22 mouse cellular contexts compared by ENCODE assay signal in the genomic region with DNA sequence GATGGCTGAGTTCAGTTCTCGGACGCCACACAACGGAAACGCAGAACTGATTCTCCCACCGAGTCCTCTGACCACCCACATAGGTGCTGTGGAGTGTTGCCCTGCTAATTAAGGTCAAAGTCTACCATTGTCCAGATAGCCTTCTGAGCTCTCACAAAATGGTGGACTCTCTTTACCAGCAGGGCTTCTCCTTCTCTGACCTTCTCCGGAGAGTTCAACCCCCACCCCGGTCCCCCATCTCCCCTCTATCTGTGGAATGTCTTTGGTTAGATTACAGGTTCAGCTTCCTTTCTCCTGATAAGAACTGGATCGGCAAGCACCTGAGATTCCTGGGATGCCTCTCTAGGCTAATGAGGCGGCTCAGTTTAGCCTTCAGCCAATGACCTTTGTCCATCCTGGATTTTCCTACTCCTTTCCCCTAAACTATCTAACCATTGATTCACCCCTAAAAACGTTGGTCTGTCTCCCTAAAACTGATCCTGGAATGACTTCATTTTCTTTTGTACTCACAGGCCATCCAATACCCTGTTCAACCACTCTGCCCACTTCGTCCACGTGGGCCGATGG. TPM values are rescaled to one million over a fixed set of nuclear protein-coding genes. Genes with fewer than 3 reads are reported as not detected.
DNase-seq lines count a peak whose midpoint lies in the region; ATAC-seq and TF ChIP-seq lines count a peak whose summit lies in the region.
"Had no signal": no experiment of that assay in that cellular context is flagged by ENCODE, and none has a peak within 500 bp of the region (broad histone marks: within the 10 kb centered on the region; RNA-seq: fewer than 3 reads in every experiment).

No protein-coding gene starts in this region.

- H3K4me3 ChIP-seq in kidney, embryonic 16.5 days (ENCODE audit: low read length) = no peak overlapping the region
- H3K4me3 ChIP-seq in lung, postnatal 0 days (ENCODE audit: low read depth, low read length) = no peak overlapping the region
- H3K4me3 ChIP-seq in ES-E14 (ENCODE audit: insufficient read depth in 1 of 2, low read depth in 1 of 2, low read length in 2 of 2, poor library complexity in 1 of 2, severe bottlenecking in 1 of 2) = peak overlapping the region; percentile 35 to 60
- H3K4me3 ChIP-seq in intestine, embryonic 16.5 days (ENCODE audit: low read length) = no peak overlapping the region
- H3K4me3 ChIP-seq in heart, adult 2 months = no peak overlapping the region
- H3K4me3 ChIP-seq: embryonic facial prominence, embryonic 13.5 days; erythroblast, embryonic 14.5 days; hindbrain, embryonic 10.5 days; hindbrain, embryonic 15.5 days; left cerebral cortex, adult 2 months; limb, embryonic 12.5 days; liver, embryonic 13.5 days; midbrain, embryonic 10.5 days; myocyte; neural tube, embryonic 12.5 days had no signal

- no peak for TF ChIP-seq POLR2A in heart, adult 2 months (IDR thresholded peaks at IDR 0.05; ENCODE audit: insufficient read depth, low read depth, low read length)

- no peak for TF ChIP-seq EP300 in lung, postnatal 0 days (IDR thresholded peaks at IDR 0.05)
- TF ChIP-seq EP300 in heart, adult 2 months (IDR thresholded peaks at IDR 0.05; ENCODE audit: insufficient read depth, low read depth, low read length) = no peak

- TF ChIP-seq CTCF in lung, postnatal 0 days (IDR thresholded peaks at IDR 0.05) = no peak
- TF ChIP-seq CTCF in heart, adult 2 months (IDR thresholded peaks at IDR 0.05) = no peak

- H3K79me2 ChIP-seq in heart, adult 2 months (replicated peaks; ENCODE audit: control insufficient read depth, insufficient read depth, low read length) = no peaks in the 10 kb centered on the region; the same call in 1 of the 2 replicates

- in situ Hi-C loops in ES-E14 (cut with MboI; ENCODE audit: low sequenced_read_pairs in 2 of 2, unreplicated experiment in 2 of 2) = no loop called here

- H3K4me1 ChIP-seq in kidney, embryonic 16.5 days (ENCODE audit: insufficient read depth, low read length) = no peaks in the 10 kb centered on the region
- H3K4me1 ChIP-seq in lung, postnatal 0 days (ENCODE audit: insufficient read depth, low read depth, low read length) = no peaks in the 10 kb centered on the region
- H3K4me1 ChIP-seq in ES-E14 (ENCODE audit: control insufficient read depth in 2 of 2, insufficient read depth in 2 of 2, low read length in 2 of 2, poor library complexity in 1 of 2) = peaks cover 6% of the 10 kb centered on the region in 2 experiments; a peak in 2 of 4 replicates
- H3K4me1 ChIP-seq in intestine, embryonic 16.5 days (ENCODE audit: control insufficient read depth, insufficient read depth, low read length) = no peaks in the 10 kb centered on the region
- peaks cover 9% of the 10 kb centered on the region for H3K4me1 ChIP-seq in heart, adult 2 months (ENCODE audit: control insufficient read depth, insufficient read depth, low read length)
- H3K4me1 ChIP-seq: embryonic facial prominence, embryonic 13.5 days; hindbrain, embryonic 10.5 days; hindbrain, embryonic 15.5 days; limb, embryonic 12.5 days; liver, embryonic 13.5 days; midbrain, embryonic 10.5 days; neural tube, embryonic 12.5 days had no signal

- no peaks in the 10 kb centered on the region for H3K9me3 ChIP-seq in kidney, embryonic 16.5 days (ENCODE audit: low read length)
- no peaks in the 10 kb centered on the region for H3K9me3 ChIP-seq in lung, postnatal 0 days (ENCODE audit: low read length)
- no peaks in the 10 kb centered on the region for H3K9me3 ChIP-seq in ES-E14 (ENCODE audit: control insufficient read depth, insufficient read depth, low read depth, low read length)
- H3K9me3 ChIP-seq in intestine, embryonic 16.5 days (ENCODE audit: control insufficient read depth, low read length) = no peaks in the 10 kb centered on the region
- H3K9me3 ChIP-seq: embryonic facial prominence, embryonic 13.5 days; G1E; hindbrain, embryonic 10.5 days; hindbrain, embryonic 15.5 days; limb, embryonic 12.5 days; liver, embryonic 13.5 days; midbrain, embryonic 10.5 days; neural tube, embryonic 12.5 days had no signal

- WGBS in kidney, embryonic 16.5 days = 83% methylated on average over 13 of the region's 13 CpGs
- whole genome bisulfite sequencing in lung, postnatal 0 days = 77% methylated on average over 13 of the region's 13 CpGs
- 78% methylated on average over 13 of the region's 13 CpGs for WGBS in intestine, embryonic 16.5 days
- 78% methylated on average over 13 of the region's 13 CpGs for WGBS in heart, adult 2 months

- peak; percentile 27 for DNase-seq in kidney, adult 11 months
- no peak for DNase-seq in lung, postnatal 0 days (ENCODE audit: low spot score)
- DNase-seq in lung, postnatal 4 days = no peak
- DNase-seq in ES-E14 (ENCODE audit: low read depth, low spot score) = no peak
- DNase-seq in urinary bladder, postnatal 36 days (ENCODE audit: low spot score in 2 of 2) = no peak
- DNase-seq in heart, adult 2 months = no peak
- DNase-seq: right cerebral cortex, adult 18-20 months had no signal

- no peak overlapping the region for H3K4me2 ChIP-seq in kidney, embryonic 16.5 days (replicated peaks; ENCODE audit: low read depth, low read length)
- no peak overlapping the region for H3K4me2 ChIP-seq in lung, postnatal 0 days (replicated peaks; ENCODE audit: low read depth, low read length)
- H3K4me2 ChIP-seq in intestine, embryonic 16.5 days (ENCODE audit: low read depth, low read length) = no peak overlapping the region
- H3K4me2 ChIP-seq: embryonic facial prominence, embryonic 13.5 days; hindbrain, embryonic 15.5 days; limb, embryonic 12.5 days; liver, embryonic 13.5 days; neural tube, embryonic 12.5 days had no signal

- no peak for ATAC-seq in kidney, embryonic 16.5 days (ENCODE audit: low FRiP score, low TSS enrichment)
- 0 out of 2 replicates have a peak, but pooled peaks have one; percentile 8 for ATAC-seq in lung, postnatal 0 days
- ATAC-seq in intestine, embryonic 16.5 days = 0 out of 2 replicates have a peak, but pooled peaks have one; percentile 22
- ATAC-seq: forebrain, embryonic 16.5 days; midbrain, embryonic 16.5 days had no signal

- H3K27me3 ChIP-seq in kidney, embryonic 16.5 days (ENCODE audit: insufficient read depth, low read length) = no peaks in the 10 kb centered on the region
- no peaks in the 10 kb centered on the region for H3K27me3 ChIP-seq in lung, postnatal 0 days (replicated peaks; ENCODE audit: insufficient read depth, low read length)
- H3K27me3 ChIP-seq in intestine, embryonic 16.5 days (replicated peaks; ENCODE audit: control insufficient read depth, insufficient read depth, low read length) = no peaks in the 10 kb centered on the region
- H3K27me3 ChIP-seq in heart, adult 2 months (ENCODE audit: control insufficient read depth, insufficient read depth, low read length) = no peaks in the 10 kb centered on the region
- H3K27me3 ChIP-seq: embryonic facial prominence, embryonic 13.5 days; hindbrain, embryonic 15.5 days; limb, embryonic 12.5 days; liver, embryonic 13.5 days; neural tube, embryonic 12.5 days had no signal

- no peak overlapping the region for H3K9ac ChIP-seq in kidney, embryonic 16.5 days (replicated peaks; ENCODE audit: low read length)
- no peak overlapping the region for H3K9ac ChIP-seq in lung, postnatal 0 days (replicated peaks; ENCODE audit: low read depth)
- peak overlapping the region; percentile 70 for H3K9ac ChIP-seq in ES-E14 (ENCODE audit: insufficient read depth, low read depth, low read length, poor library complexity, severe bottlenecking)
- no peak overlapping the region for H3K9ac ChIP-seq in intestine, embryonic 16.5 days (ENCODE audit: low read depth, low read length)
- H3K9ac ChIP-seq in heart, adult 2 months (ENCODE audit: low read depth, low read length) = no peak overlapping the region
- H3K9ac ChIP-seq: embryonic facial prominence, embryonic 13.5 days; hindbrain, embryonic 15.5 days; limb, embryonic 12.5 days; liver, embryonic 13.5 days; neural tube, embryonic 12.5 days had no signal

- intact Hi-C loops in heart, adult 2 months (cut with DNase I) = loop anchor here (1.0 kb wide), 1 partner anchor 104 kb away; no protein-coding TSS in a partner anchor

- H3K27ac ChIP-seq in kidney, embryonic 16.5 days (ENCODE audit: low read length) = no peak overlapping the region
- H3K27ac ChIP-seq in lung, postnatal 0 days (ENCODE audit: low read length) = no peak overlapping the region
- peak overlapping the region; percentile 80 for H3K27ac ChIP-seq in ES-E14 (ENCODE audit: insufficient read depth, low read depth, low read length, poor library complexity, severe bottlenecking)
- H3K27ac ChIP-seq in intestine, embryonic 16.5 days (ENCODE audit: low read length) = no peak overlapping the region
- no peak overlapping the region for H3K27ac ChIP-seq in heart, adult 2 months
- H3K27ac ChIP-seq: embryonic facial prominence, embryonic 13.5 days; hindbrain, embryonic 10.5 days; hindbrain, embryonic 15.5 days; left cerebral cortex, adult 2 months; limb, embryonic 12.5 days; liver, embryonic 13.5 days; midbrain, embryonic 10.5 days; neural tube, embryonic 12.5 days had no signal

- H3K36me3 ChIP-seq in kidney, embryonic 16.5 days (ENCODE audit: insufficient read depth, low read length) = no peaks in the 10 kb centered on the region
- no peaks in the 10 kb centered on the region for H3K36me3 ChIP-seq in lung, postnatal 0 days (ENCODE audit: insufficient read depth, low read length)
- H3K36me3 ChIP-seq in ES-E14 (ENCODE audit: control insufficient read depth, insufficient read depth, low read length, poor library complexity, severe bottlenecking) = no peaks in the 10 kb centered on the region
- no peaks in the 10 kb centered on the region for H3K36me3 ChIP-seq in intestine, embryonic 16.5 days (ENCODE audit: control insufficient read depth, insufficient read depth, low read length)
- peaks cover 8% of the 10 kb centered on the region for H3K36me3 ChIP-seq in heart, adult 2 months (ENCODE audit: control insufficient read depth, insufficient read depth, low read length)
- H3K36me3 ChIP-seq: embryonic facial prominence, embryonic 13.5 days; hindbrain, embryonic 10.5 days; hindbrain, embryonic 15.5 days; limb, embryonic 12.5 days; liver, embryonic 13.5 days; midbrain, embryonic 10.5 days; neural tube, embryonic 12.5 days had no signal

TF ChIP-seq in ES-E14, 5 proteins besides CTCF, POLR2A, EP300 and RAD21:
- TF ChIP-seq ZC3H11A (IDR thresholded peaks at IDR 0.05; ENCODE audit: borderline replicate concordance, low read depth, low read length) (no peak), HCFC1 (IDR thresholded peaks at IDR 0.05; ENCODE audit: borderline replicate concordance, insufficient read depth, low read length) (no peak), ZNF384 (IDR thresholded peaks at IDR 0.05; ENCODE audit: low read depth, low read length) (no peak), MAFK (IDR thresholded peaks at IDR 0.05; ENCODE audit: insufficient read depth, low read depth, low read length) (no peak), CHD2 (IDR thresholded peaks at IDR 0.05; ENCODE audit: low read depth, low read length) (no peak)

RNA-seq across cellular contexts. Expression of a gene that starts 20.6 kb away (rescaled TPM):
- 36.5 and 39.6 TPM in 2 replicates for polyA plus RNA-seq in kidney, embryonic 16.5 days (2015; fragmentation: Nextera tagmentation; extraction: Ambion mirVana)
- polyA plus RNA-seq in lung, postnatal 0 days (2015; fragmentation: Nextera tagmentation; extraction: Ambion mirVana) = 9.2 and 9.9 TPM in 2 replicates
- 75.2 and 83.9 TPM in 2 replicates for total RNA-seq in ES-E14 (2012; rRNA removed)
- 20.1 and 21.3 TPM in 2 replicates for polyA plus RNA-seq in intestine, embryonic 16.5 days (2015; fragmentation: Nextera tagmentation; extraction: Ambion mirVana)
- 10 to 100 TPM; 15.7 to 16.4 TPM for total RNA-seq in heart, adult 2 months (2021)
- 8.2 and 13.3 TPM in 2 replicates for polyA plus RNA-seq in heart, adult 2 months (2012; rRNA removed)
- polyA plus RNA-seq: erythroblast, embryonic 14.5 days had no signal

Comparison
In these comparisons a context has a peak if more than half of its experiments do, and no peak if none do; other contexts are left out.
1. H3K4me3 ChIP-seq: peak in ES-E14 (2 of 2); none in kidney, embryonic 16.5 days (single experiment), lung, postnatal 0 days (single experiment), intestine, embryonic 16.5 days (single experiment) and heart, adult 2 months (single experiment).